Mouse (Mus musculus) intestine, embryonic 16.5 days (tissue): ENCODE measurements around the gene Fam81a. TPM values are rescaled to one million over a fixed set of nuclear protein-coding genes. Genes with fewer than 3 reads are reported as not detected.

ENCODE experiments used
- ATAC-seq: fragments of 200-750 bp; cut with Nextera tagmentation; 2 replicates; pipeline ENCODE4 v1.8.0; 2017; ENCODE audit warnings: moderate TSS enrichment, moderate library complexity
- H3K27ac ChIP-seq: fragments of 300-500 bp; sonication (generic); 2 replicates; pipeline ENCODE4 v1.5.1; 2014; ENCODE audit warnings: mild to moderate bottlenecking, low read length
- H3K27me3 ChIP-seq: fragments of 300-500 bp; sonication (generic); replicated peaks from 2 replicates; pipeline ENCODE4 v1.6.1; 2014; ENCODE audit warnings: low read length, control low read depth, mixed read lengths; ENCODE audit not compliant: control insufficient read depth, insufficient read depth
- H3K36me3 ChIP-seq: fragments of 300-500 bp; sonication (generic); 2 replicates; pipeline ENCODE4 v1.6.1; 2014; ENCODE audit warnings: low read length, control low read depth; ENCODE audit not compliant: control insufficient read depth, insufficient read depth
- H3K4me1 ChIP-seq: fragments of 300-500 bp; sonication (generic); 2 replicates; pipeline ENCODE4 v1.6.1; 2014; ENCODE audit warnings: low read length, control low read depth, mixed read lengths; ENCODE audit not compliant: control insufficient read depth, insufficient read depth
- H3K4me2 ChIP-seq: fragments of 300-500 bp; sonication (generic); 2 replicates; pipeline ENCODE4 v1.6.1; 2014; ENCODE audit warnings: low read depth, low read length, control low read depth
- H3K4me3 ChIP-seq: fragments of 300-500 bp; sonication (generic); 2 replicates; pipeline ENCODE4 v1.5.1; 2014; ENCODE audit warnings: mild to moderate bottlenecking, low read length
- H3K9ac ChIP-seq: fragments of 300-500 bp; sonication (generic); 2 replicates; pipeline ENCODE4 v1.6.1; 2014; ENCODE audit warnings: low read depth, low read length
- H3K9me3 ChIP-seq: fragments of 300-500 bp; sonication (generic); 2 replicates; pipeline ENCODE4 v1.6.1; 2016; ENCODE audit warnings: low read length, control low read depth; ENCODE audit not compliant: control insufficient read depth
- WGBS: fragments of 180-500 bp; shearing (Covaris S2); extraction: QIAGEN DNeasy Blood & Tissue Kit; methylation state at CpG from one replicate; pipeline ENCODE4 v1.1.7; 2014; 5-methylcytosine and 5-hydroxymethylcytosine counted together
- polyA plus RNA-seq: library from polyadenylated mRNA; unstranded; fragments of >200 nt; fragmentation: Nextera tagmentation; extraction: Ambion mirVana; gene quantifications from 2 replicates; pipeline ENCODE4 v1.2.1, GENCODE M21; 2015

Fam81a gene
- polyA plus RNA-seq, 1 experiment from 2014 or later = 4.8 TPM

DNA sequence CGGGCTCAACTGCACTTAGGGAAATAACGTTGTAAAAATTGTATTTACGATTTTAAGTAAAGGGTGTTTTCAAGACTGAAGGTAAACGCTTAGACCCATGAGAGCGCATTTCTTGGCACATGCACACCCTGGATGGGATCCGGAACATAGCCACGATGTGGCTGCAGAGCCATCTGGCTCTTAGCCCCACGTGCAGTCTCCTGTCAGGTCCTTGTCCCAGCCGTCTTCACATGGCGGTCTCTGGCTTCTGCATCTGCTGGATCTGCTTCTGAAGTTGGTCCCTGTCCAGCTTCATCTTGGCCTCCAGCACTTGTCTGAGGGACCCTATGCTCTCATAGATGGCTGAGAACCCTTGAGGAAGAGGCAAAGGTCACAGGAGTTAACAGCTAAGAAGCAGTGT lies 51.8 kb downstream of the Fam81a start:
- WGBS = 78% methylated on average over 10 of the region's 10 CpGs

DNA sequence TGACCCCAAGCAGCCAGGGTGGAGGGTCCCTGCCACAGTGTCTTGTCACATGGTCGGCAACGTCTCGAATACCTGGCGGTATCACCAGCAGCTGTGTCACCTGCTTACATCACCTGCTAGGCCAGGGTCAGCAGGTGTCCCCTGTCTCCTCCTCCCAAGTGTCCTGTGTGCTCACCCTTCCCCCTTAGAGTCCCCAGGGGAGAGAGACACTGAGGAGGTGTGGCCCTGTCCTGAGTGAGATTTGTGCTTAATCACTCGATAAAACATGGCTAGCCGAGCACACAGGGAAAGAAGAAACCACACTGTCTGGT lies 53.6 kb downstream of the Fam81a start:
- 50% methylated on average over 6 of the region's 6 CpGs for WGBS
- Histone ChIP-seq H3K9ac (no peak overlapping the region), H3K27ac (no peak overlapping the region), H3K9me3 (no peaks in the 10 kb centered on the region), H3K27me3 (no peaks in the 10 kb centered on the region), H3K4me3 (no peak overlapping the region), H3K4me1 (peaks cover 9% of the 10 kb centered on the region; the same call in 1 of the 2 replicates), H3K4me2 (no peak overlapping the region), H3K36me3 (no peaks in the 10 kb centered on the region)
- no peak for ATAC-seq

More for the DNA sequence above, 51.8 kb downstream of the Fam81a start:
- H3K9ac ChIP-seq = no peak overlapping the region
- no peaks in the 10 kb centered on the region for H3K27me3 ChIP-seq
- H3K4me1 ChIP-seq = peaks cover 9% of the 10 kb centered on the region; the same call in 1 of the 2 replicates
- ATAC-seq = no peak
- H3K9me3 ChIP-seq = no peaks in the 10 kb centered on the region
- no peaks in the 10 kb centered on the region for H3K36me3 ChIP-seq
- no peak overlapping the region for H3K4me2 ChIP-seq
- H3K4me3 ChIP-seq = no peak overlapping the region
- H3K27ac ChIP-seq = no peak overlapping the region

DNA sequence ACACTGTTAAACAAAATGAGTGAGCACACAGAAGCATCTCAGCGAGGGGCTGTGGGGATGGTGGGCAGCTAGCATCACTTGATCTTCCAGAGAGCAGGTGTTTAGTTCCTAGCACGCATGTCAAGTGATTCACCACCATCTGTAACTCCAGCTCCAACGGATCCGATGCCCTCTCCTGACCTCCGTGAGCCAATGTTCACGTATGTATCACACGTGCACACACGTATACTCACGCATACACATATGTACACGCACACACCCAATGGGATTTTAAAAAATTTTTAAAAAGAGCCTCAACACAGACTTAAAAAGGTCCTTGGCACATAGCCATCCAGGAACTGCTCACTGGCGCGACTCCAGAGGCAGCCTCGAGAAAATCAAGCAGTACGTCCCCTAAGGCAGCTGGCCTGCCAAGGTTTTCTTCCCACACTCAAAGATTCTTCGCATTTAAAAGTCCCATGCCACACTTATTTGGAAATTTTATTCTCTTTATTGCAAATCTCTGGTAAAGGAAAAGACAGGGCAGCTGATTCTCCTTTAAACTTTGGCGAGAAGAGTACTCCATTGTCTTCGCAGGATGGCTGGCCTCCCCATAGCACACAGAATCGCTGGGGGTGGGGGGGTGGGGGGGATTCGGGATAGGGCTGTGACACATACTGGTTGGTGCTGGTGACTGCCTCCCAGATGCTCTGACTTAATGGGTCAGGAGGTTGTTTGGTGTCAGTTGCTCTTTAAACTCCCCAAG lies 54.1 kb downstream of the Fam81a start:
- peaks cover 9% of the 10 kb centered on the region; the same call in 1 of the 2 replicates for H3K4me1 ChIP-seq
- H3K9me3 ChIP-seq = no peaks in the 10 kb centered on the region
- no peak overlapping the region for H3K4me3 ChIP-seq
- ATAC-seq = 0 out of 2 replicates have a peak, but pooled peaks have one; percentile 36
- no peak overlapping the region for H3K27ac ChIP-seq
- no peak overlapping the region for H3K4me2 ChIP-seq
- H3K36me3 ChIP-seq = no peaks in the 10 kb centered on the region
- whole genome bisulfite sequencing = 58% methylated on average over 19 of the region's 19 CpGs
- H3K27me3 ChIP-seq = no peaks in the 10 kb centered on the region
- no peak overlapping the region for H3K9ac ChIP-seq

- no peaks in the 10 kb centered on the region for H3K27me3 ChIP-seq
- H3K9ac ChIP-seq = no peak overlapping the region
- no peaks in the 10 kb centered on the region for H3K36me3 ChIP-seq
- no peak overlapping the region for H3K4me3 ChIP-seq
- ATAC-seq = no peak
- no peaks in the 10 kb centered on the region for H3K9me3 ChIP-seq
- no peak overlapping the region for H3K27ac ChIP-seq
- 64% methylated on average over 5 of the region's 5 CpGs for WGBS
- H3K4me2 ChIP-seq = no peak overlapping the region
- peaks cover 11% of the 10 kb centered on the region for H3K4me1 ChIP-seq
Observed at GRCm38 (mm10) chr9:70087379-70087778, 55.0 kb downstream of the Fam81a start.

DNA sequence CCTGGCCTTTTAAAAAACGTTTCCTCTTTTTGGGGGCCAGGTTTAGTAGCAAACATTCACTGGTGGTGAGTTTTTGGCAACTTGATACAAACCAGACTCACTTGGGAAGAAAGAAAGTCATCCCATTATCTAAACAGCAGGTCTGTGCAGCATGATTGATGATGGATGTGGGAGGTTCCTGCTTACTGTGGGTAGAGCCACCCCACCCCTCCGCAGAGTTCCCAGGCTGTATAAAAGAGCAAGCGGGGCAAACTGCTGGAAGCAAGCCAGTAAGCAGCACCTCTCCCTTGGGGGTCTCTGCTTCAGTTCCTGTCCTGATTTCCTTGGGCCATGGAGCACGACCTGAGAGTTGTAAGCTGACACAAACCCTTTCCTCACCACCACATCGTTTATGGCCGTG lies 56.3 kb downstream of the Fam81a start:
- no peaks in the 10 kb centered on the region for H3K27me3 ChIP-seq
- H3K4me2 ChIP-seq = no peak overlapping the region
- no peaks in the 10 kb centered on the region for H3K36me3 ChIP-seq
- peaks cover 13% of the 10 kb centered on the region for H3K4me1 ChIP-seq
- no peak overlapping the region for H3K27ac ChIP-seq
- no peak overlapping the region for H3K9ac ChIP-seq
- ATAC-seq = no peak
- H3K4me3 ChIP-seq = no peak overlapping the region
- 27% methylated on average over 6 of the region's 6 CpGs for WGBS
- H3K9me3 ChIP-seq = no peaks in the 10 kb centered on the region

GRCm38 (mm10) chr9:70084107-70084506 lies 58.3 kb downstream of the Fam81a start:
- Histone ChIP-seq H3K4me3 (no peak overlapping the region), H3K27ac (no peak overlapping the region), H3K4me1 (peaks cover 13% of the 10 kb centered on the region), H3K27me3 (no peaks in the 10 kb centered on the region), H3K36me3 (no peaks in the 10 kb centered on the region), H3K9ac (no peak overlapping the region), H3K9me3 (no peaks in the 10 kb centered on the region), H3K4me2 (no peak overlapping the region)
- ATAC-seq = no peak
- 67% methylated on average over 11 of the region's 11 CpGs for WGBS

GRCm38 (mm10) chr9:70082357-70083204 lies 59.8 kb downstream of the Fam81a start:
- no peak overlapping the region for H3K27ac ChIP-seq
- ATAC-seq = no peak
- peaks cover 3% of the 10 kb centered on the region for H3K4me1 ChIP-seq
- 47% methylated on average over 25 of the region's 25 CpGs for WGBS
- H3K36me3 ChIP-seq = no peaks in the 10 kb centered on the region
- peak overlapping the region; percentile 39; the same call in 1 of the 2 replicates for H3K4me2 ChIP-seq
- peak overlapping the region; percentile 11 for H3K4me3 ChIP-seq
- H3K9ac ChIP-seq = no peak overlapping the region
- no peaks in the 10 kb centered on the region for H3K27me3 ChIP-seq
- H3K9me3 ChIP-seq = no peaks in the 10 kb centered on the region

GRCm38 (mm10) chr9:70081767-70082166 lies 60.6 kb downstream of the Fam81a start:
- Histone ChIP-seq H3K9ac (no peak overlapping the region), H3K27ac (no peak overlapping the region), H3K9me3 (no peaks in the 10 kb centered on the region), H3K36me3 (no peaks in the 10 kb centered on the region), H3K4me2 (no peak overlapping the region), H3K4me1 (peaks cover 3% of the 10 kb centered on the region), H3K27me3 (no peaks in the 10 kb centered on the region), H3K4me3 (no peak overlapping the region)
- 91% methylated on average over 7 of the region's 7 CpGs for WGBS
- ATAC-seq = no peak

- Histone ChIP-seq H3K9ac (no peak overlapping the region), H3K36me3 (no peaks in the 10 kb centered on the region), H3K27me3 (no peaks in the 10 kb centered on the region), H3K4me1 (peaks cover 3% of the 10 kb centered on the region), H3K4me3 (no peak overlapping the region), H3K4me2 (no peak overlapping the region), H3K27ac (no peak overlapping the region), H3K9me3 (no peaks in the 10 kb centered on the region)
- no peak for ATAC-seq
- WGBS = 64% methylated on average over 2 of the region's 2 CpGs
Observed at GRCm38 (mm10) chr9:70080976-70081375, 61.4 kb downstream of the Fam81a start.
